Mouse (Mus musculus) stomach, postnatal 0 days (tissue): ENCODE data around the gene Pou5f2. TPM values are rescaled to one million over a fixed set of nuclear protein-coding genes. Genes with fewer than 3 reads are reported as not detected.

Experiments
- ATAC-seq: fragments of 200-750 bp; cut with Nextera tagmentation; 2 replicates; pipeline ENCODE4 v1.8.0; 2017; ENCODE audit not compliant: low FRiP score, low TSS enrichment
- DNase-seq: peaks from one replicate; pipeline ENCODE4 v3.0.0-alpha.2; 2016; ENCODE audit warnings: low spot score
- H3K27ac ChIP-seq: fragments of 300-500 bp; sonication (generic); replicated peaks from 2 replicates; pipeline ENCODE4 v1.5.1; 2014; ENCODE audit warnings: mild to moderate bottlenecking, control low read depth
- H3K27me3 ChIP-seq: fragments of 300-500 bp; sonication (generic); 2 replicates; pipeline ENCODE4 v1.6.1; 2014; ENCODE audit warnings: low read length; ENCODE audit not compliant: control insufficient read depth, insufficient read depth
- H3K36me3 ChIP-seq: fragments of 300-500 bp; sonication (generic); 2 replicates; pipeline ENCODE4 v1.6.1; 2014; ENCODE audit warnings: low read length, mixed read lengths; ENCODE audit not compliant: control insufficient read depth, insufficient read depth
- H3K4me1 ChIP-seq: fragments of 300-500 bp; sonication (generic); replicated peaks from 2 replicates; pipeline ENCODE4 v1.6.1; 2014; ENCODE audit warnings: antibody characterized with exemption; ENCODE audit not compliant: control insufficient read depth, insufficient read depth
- H3K4me2 ChIP-seq: fragments of 300-500 bp; sonication (generic); replicated peaks from 2 replicates; pipeline ENCODE4 v1.6.1; 2014; ENCODE audit warnings: low read depth, mild to moderate bottlenecking, control low read depth, moderate library complexity
- H3K4me3 ChIP-seq: fragments of 300-500 bp; sonication (generic); 2 replicates; pipeline ENCODE4 v1.5.1; 2014; ENCODE audit warnings: low read depth, low read length, control low read depth
- H3K9ac ChIP-seq: fragments of 300-500 bp; sonication (generic); 2 replicates; pipeline ENCODE4 v1.6.1; 2014; ENCODE audit warnings: mild to moderate bottlenecking, low read length, control low read depth, mixed read lengths
- H3K9me3 ChIP-seq: fragments of 300-500 bp; sonication (generic); 2 replicates; pipeline ENCODE4 v1.6.1; 2016; ENCODE audit warnings: low read length; ENCODE audit not compliant: control insufficient read depth
- CTCF ChIP-seq: IDR thresholded peaks from 2 replicates; pipeline ENCODE4 v1.5.1; 2016; ENCODE audit warnings: antibody characterized with exemption, low read depth, mild to moderate bottlenecking, moderate library complexity
- EP300 ChIP-seq: optimal IDR thresholded peaks from 2 replicates; pipeline ENCODE3; 2016; ENCODE audit warnings: antibody characterized with exemption
- WGBS: fragments of 180-500 bp; shearing (Covaris S2); extraction: QIAGEN DNeasy Blood & Tissue Kit; methylation state at CpG from one replicate; pipeline ENCODE4 v1.1.7; 2014; 5-methylcytosine and 5-hydroxymethylcytosine counted together
- polyA plus RNA-seq: library from polyadenylated mRNA; unstranded; fragments of >200 nt; fragmentation: Nextera tagmentation; extraction: Ambion mirVana; gene quantifications from 2 replicates; pipeline ENCODE4 v1.2.1, GENCODE M21; 2015

Pou5f2 gene
- 0.17 and 0.73 TPM in 2 replicates for polyA plus RNA-seq

DNA sequence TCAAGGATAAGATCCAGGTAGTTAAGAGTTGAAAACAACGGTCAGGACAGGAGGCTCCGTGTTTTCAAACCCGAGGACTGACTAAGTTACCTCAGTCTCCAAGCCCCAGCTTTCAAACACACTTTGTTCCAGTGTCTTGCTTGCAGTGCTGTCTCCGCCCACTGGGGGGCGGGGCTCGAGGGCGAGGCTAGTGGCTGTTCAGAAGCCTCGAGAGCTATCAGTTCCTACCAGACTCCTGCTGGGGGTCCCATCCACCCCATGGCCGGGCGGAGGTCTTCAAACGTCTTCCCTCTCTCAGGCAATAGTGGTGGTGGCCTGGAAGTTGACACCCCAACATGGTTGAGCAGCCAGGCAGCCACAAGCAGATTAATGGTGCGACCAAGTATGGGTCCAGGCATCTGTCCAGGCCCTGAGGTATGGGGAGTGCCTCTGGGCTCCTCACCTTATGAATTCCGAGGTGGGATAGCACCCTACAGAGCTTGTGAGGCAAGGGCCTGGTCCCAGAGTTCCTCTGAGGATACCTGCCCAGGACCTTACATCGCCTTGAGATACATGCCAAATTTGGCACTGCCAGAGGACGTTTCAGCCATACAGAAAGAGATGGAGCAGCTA lies at the start of gene Pou5f2:
TSS of gene Pou5f2 (plus strand) at position 220 of the 612 bp plus-strand sequence.
- H3K9me3 ChIP-seq = no peaks in the 10 kb centered on the region
- H3K4me3 ChIP-seq = no peak within 1 kb of the TSS
- WGBS = 56% methylated on average over 15 of the region's 15 CpGs
- no peaks in the 10 kb centered on the region for H3K4me1 ChIP-seq
- H3K9ac ChIP-seq = no peak within 1 kb of the TSS
- ATAC-seq = no peak
- peak; percentile 31 for DNase-seq
- TF ChIP-seq EP300 = no peak
- peak; percentile 43; the same call in 1 of the 2 replicates for TF ChIP-seq CTCF
- no peak within 1 kb of the TSS for H3K27ac ChIP-seq
- no peaks in the 10 kb centered on the region for H3K27me3 ChIP-seq
- no peak within 1 kb of the TSS for H3K4me2 ChIP-seq
- H3K36me3 ChIP-seq = no peaks in the 10 kb centered on the region

DNA sequence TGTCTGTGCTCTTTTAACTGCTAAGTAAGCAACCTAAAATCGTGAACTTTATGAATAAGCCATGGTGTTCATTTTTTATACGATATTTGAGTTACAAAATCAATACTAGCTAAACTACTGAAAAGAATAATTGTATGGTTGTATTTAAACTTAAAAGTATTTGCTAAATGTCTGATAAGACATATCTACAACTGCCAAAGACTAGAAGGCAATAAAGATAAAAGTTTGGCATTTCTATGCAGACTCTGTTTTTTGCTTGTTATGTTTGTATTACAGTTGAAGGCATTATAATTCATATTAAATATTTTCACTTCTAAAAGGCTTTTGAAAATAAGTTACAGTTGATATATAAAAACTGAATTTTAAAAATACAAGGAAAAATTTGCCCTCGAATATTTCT lies 48.5 kb upstream of the Pou5f2 start:
- Histone ChIP-seq H3K27ac (no peak overlapping the region), H3K4me1 (no peaks in the 10 kb centered on the region), H3K27me3 (no peaks in the 10 kb centered on the region), H3K4me3 (no peak overlapping the region), H3K4me2 (no peak overlapping the region), H3K9ac (no peak overlapping the region), H3K36me3 (no peaks in the 10 kb centered on the region), H3K9me3 (no peaks in the 10 kb centered on the region)
- no peak for DNase-seq
- TF ChIP-seq EP300 = no peak
- no peak for TF ChIP-seq CTCF
- WGBS = 48% methylated on average over 3 of the region's 3 CpGs
- no peak for ATAC-seq

DNA sequence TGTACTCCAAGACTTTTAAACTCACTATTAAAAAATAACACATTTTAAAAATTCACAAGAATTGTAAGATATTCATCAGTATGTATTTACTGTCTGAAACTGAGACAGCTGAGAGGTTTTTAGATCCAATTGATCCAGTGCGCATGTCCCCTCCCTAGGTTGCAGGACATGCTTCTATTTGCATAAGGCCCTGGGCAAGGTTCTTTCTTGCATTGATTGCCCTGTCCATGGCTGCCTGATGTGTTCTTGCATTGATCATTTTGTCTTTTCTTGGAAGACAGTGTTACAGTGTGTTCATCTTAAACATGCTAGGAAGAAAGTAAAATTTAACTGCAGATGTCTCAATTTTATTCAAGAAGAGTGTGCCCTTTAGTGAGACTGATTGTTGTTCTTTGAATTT lies 47.6 kb upstream of the Pou5f2 start:
- no peak overlapping the region for H3K27ac ChIP-seq
- DNase-seq (no peak), ATAC-seq (no peak)
- H3K4me1 ChIP-seq = no peaks in the 10 kb centered on the region
- H3K9ac ChIP-seq = no peak overlapping the region
- H3K4me2 ChIP-seq = no peak overlapping the region
- H3K9me3 ChIP-seq = no peaks in the 10 kb centered on the region
- no peak overlapping the region for H3K4me3 ChIP-seq
- TF ChIP-seq CTCF (no peak), EP300 (no peak)
- WGBS = 73% methylated on average over 1 of the region's 1 CpGs
- no peaks in the 10 kb centered on the region for H3K36me3 ChIP-seq
- H3K27me3 ChIP-seq = no peaks in the 10 kb centered on the region

DNA sequence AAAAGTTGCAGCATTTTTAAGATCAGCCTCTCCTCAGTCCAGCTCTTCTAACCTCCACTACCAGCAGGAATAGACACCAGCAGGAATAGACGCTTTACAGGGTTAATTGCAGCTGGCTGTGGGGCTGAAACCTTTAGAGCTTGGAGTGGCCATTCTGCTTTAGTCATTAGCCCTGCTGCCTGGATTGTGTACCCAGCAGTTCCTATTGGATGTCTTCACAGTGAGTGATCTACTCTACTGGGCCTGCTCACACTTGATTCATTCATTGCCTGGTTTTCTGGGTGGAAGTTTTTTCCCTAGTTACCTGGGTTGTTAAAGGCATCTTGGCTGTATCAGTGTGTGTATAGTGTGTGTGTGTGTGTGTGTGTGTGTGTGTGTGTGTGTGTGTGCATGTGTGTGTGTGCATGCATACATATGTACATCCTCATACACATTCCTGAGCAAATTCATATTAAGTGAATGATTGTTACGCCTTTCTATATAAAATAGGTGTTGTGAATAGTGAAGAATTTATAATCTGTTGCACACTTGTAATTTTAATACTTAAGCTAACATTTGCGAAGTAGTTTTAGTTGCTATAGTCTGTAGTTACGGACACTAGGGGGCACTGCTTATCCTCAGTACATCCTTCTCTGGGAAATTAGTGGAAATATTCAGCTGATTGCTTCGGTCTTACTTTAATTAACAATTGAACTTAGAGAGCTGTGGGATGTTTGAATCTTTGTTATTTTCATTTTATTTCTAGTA lies 42.4 kb upstream of the Pou5f2 start:
- Histone ChIP-seq H3K4me2 (no peak overlapping the region), H3K27me3 (no peaks in the 10 kb centered on the region), H3K9ac (no peak overlapping the region), H3K4me3 (no peak overlapping the region), H3K36me3 (no peaks in the 10 kb centered on the region), H3K4me1 (no peaks in the 10 kb centered on the region), H3K9me3 (no peaks in the 10 kb centered on the region), H3K27ac (no peak overlapping the region)
- TF ChIP-seq CTCF = peak; percentile 79
- no peak for TF ChIP-seq EP300
- DNase-seq (no peak), ATAC-seq (no peak)
- 36% methylated on average over 5 of the region's 5 CpGs for WGBS

DNA sequence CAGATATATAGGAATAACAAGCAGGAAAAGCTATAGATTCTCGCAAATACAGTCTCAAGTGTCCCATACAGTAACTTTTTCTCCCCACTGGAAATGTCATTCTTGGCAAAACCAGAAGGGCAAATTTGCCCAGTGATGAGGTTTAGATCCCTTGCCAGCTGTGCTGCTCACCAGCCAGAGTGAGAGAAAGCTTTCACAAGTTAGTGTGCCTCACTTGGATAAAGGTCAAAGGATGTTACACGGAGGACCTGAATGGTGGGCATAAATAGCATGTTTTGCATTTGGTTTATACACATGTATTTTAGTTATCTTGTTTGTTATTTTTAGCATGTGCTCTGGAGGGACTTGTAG lies 41.9 kb upstream of the Pou5f2 start:
- no peaks in the 10 kb centered on the region for H3K4me1 ChIP-seq
- WGBS = 76% methylated on average over 2 of the region's 2 CpGs
- H3K36me3 ChIP-seq = no peaks in the 10 kb centered on the region
- H3K4me3 ChIP-seq = no peak overlapping the region
- no peak overlapping the region for H3K4me2 ChIP-seq
- H3K27ac ChIP-seq = no peak overlapping the region
- H3K9me3 ChIP-seq = no peaks in the 10 kb centered on the region
- TF ChIP-seq CTCF (no peak), EP300 (no peak)
- ATAC-seq (no peak), DNase-seq (no peak)
- no peak overlapping the region for H3K9ac ChIP-seq
- no peaks in the 10 kb centered on the region for H3K27me3 ChIP-seq

DNA sequence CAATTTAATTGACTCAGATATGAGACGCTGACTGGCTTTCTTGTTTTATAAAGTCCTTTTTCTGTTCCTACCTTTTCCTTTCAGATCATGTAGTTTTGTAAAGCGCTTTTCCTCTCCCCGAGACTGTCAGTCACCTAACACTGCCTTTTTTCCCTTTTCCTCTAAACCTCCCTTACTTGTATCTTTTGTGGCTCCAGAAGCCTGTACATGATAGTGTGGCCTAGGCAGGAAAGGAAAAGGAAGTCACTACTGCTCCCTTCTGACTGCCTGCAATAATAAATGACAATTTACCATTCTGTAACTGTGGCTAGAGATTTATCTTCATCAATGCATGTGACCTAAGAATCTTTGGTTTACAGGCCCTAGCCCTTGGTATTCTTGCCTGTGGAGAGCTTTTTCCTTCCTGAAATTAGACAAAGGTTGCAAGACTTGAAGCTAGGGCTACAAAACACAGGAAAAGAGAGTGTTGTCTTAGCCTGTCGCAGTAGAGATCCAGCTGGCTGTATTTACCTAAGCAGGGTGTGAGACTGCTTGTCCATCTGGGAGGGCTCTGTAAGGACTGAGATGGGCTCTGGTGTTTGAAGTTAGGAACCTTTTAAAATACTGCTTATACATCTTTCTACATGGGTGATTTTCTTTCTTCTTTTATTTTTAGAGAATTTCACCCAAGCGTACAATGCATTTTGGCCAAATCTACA lies 33.4 kb upstream of the Pou5f2 start:
- TF ChIP-seq CTCF (no peak), EP300 (no peak)
- Histone ChIP-seq H3K9ac (no peak overlapping the region), H3K4me3 (no peak overlapping the region), H3K4me2 (no peak overlapping the region), H3K27ac (no peak overlapping the region), H3K36me3 (no peaks in the 10 kb centered on the region), H3K9me3 (no peaks in the 10 kb centered on the region), H3K27me3 (no peaks in the 10 kb centered on the region), H3K4me1 (no peaks in the 10 kb centered on the region)
- ATAC-seq = no peak
- no peak for DNase-seq
- 72% methylated on average over 5 of the region's 5 CpGs for WGBS
